Mouse (Mus musculus) liver, embryonic 15.5 days (tissue): Measurements from ENCODE around the gene Zfp992. TPM values are rescaled to one million over a fixed set of nuclear protein-coding genes. Genes with fewer than 3 reads are reported as not detected.
"Not testable (repeated sequence)": the region's sequence is repeated elsewhere in the genome, so short reads cannot be mapped to it uniquely, and the experiment has no call there.

Experiments used
- ATAC-seq: fragments of 200-750 bp; cut with Nextera tagmentation; 2 replicates; pipeline ENCODE4 v1.8.0; 2017; ENCODE audit warnings: moderate number of reproducible peaks, mild to moderate bottlenecking, moderate library complexity; ENCODE audit not compliant: insufficient read depth
- H3K27ac ChIP-seq: fragments of 300-500 bp; sonication (generic); replicated peaks from 2 replicates; pipeline ENCODE4 v1.5.1; 2015; ENCODE audit warnings: mild to moderate bottlenecking, inconsistent platforms
- H3K27me3 ChIP-seq: fragments of 300-500 bp; sonication (generic); 2 replicates; pipeline ENCODE4 v1.6.1; 2015; ENCODE audit warnings: mild to moderate bottlenecking, inconsistent platforms
- H3K36me3 ChIP-seq: fragments of 300-500 bp; sonication (generic); replicated peaks from 2 replicates; pipeline ENCODE4 v1.6.1; 2015; ENCODE audit warnings: moderate library complexity, mild to moderate bottlenecking, inconsistent platforms
- H3K4me1 ChIP-seq: fragments of 300-500 bp; sonication (generic); replicated peaks from 2 replicates; pipeline ENCODE4 v1.6.1; 2015; ENCODE audit warnings: inconsistent platforms
- H3K4me2 ChIP-seq: fragments of 300-500 bp; sonication (generic); 2 replicates; pipeline ENCODE4 v1.6.1; 2015; ENCODE audit warnings: moderate library complexity, mild to moderate bottlenecking, inconsistent platforms
- H3K4me3 ChIP-seq: fragments of 300-500 bp; sonication (generic); replicated peaks from 2 replicates; pipeline ENCODE4 v1.5.1; 2015; ENCODE audit warnings: mild to moderate bottlenecking, inconsistent platforms
- H3K9ac ChIP-seq: fragments of 300-500 bp; sonication (generic); 2 replicates; pipeline ENCODE4 v1.6.1; 2015; ENCODE audit warnings: moderate library complexity, mild to moderate bottlenecking, inconsistent platforms
- H3K9me3 ChIP-seq: fragments of 300-500 bp; sonication (generic); replicated peaks from 2 replicates; pipeline ENCODE4 v1.6.1; 2016; ENCODE audit warnings: inconsistent platforms
- WGBS: fragments of 180-500 bp; shearing (Covaris S2); methylation state at CpG from one replicate; pipeline ENCODE4 v1.1.7; 2015; ENCODE audit warnings: mixed read lengths; ENCODE audit not compliant: insufficient replicate concordance; 5-methylcytosine and 5-hydroxymethylcytosine counted together
- polyA plus RNA-seq: library from polyadenylated mRNA; unstranded; fragments of >200 nt; fragmentation: Nextera tagmentation; extraction: Ambion mirVana; gene quantifications from 2 replicates; pipeline ENCODE4 v1.2.1, GENCODE M21; 2015

Zfp992 gene
- polyA plus RNA-seq, 1 experiment from 2014 or later: 1.8 TPM

- H3K4me1 ChIP-seq, H3K36me3 ChIP-seq, H3K9ac ChIP-seq, H3K4me2 ChIP-seq, H3K27me3 ChIP-seq, H3K27ac ChIP-seq, ATAC-seq, H3K4me3 ChIP-seq: not testable (repeated sequence)
- peaks cover 27% of the 10 kb centered on the region for H3K9me3 ChIP-seq
- WGBS: 86% methylated on average over 2 of the region's 2 CpGs
These were observed 27.4 kb downstream of the Zfp992 start for GRCm38 (mm10) chr4:146476260-146476659.

- H3K27me3 ChIP-seq, H3K4me1 ChIP-seq, H3K36me3 ChIP-seq, H3K27ac ChIP-seq, H3K4me2 ChIP-seq, ATAC-seq, H3K9ac ChIP-seq, H3K4me3 ChIP-seq: not testable (repeated sequence)
- 65% methylated on average over 3 of the region's 3 CpGs for WGBS
- peaks cover 31% of the 10 kb centered on the region for H3K9me3 ChIP-seq
These were observed 28.1 kb downstream of the Zfp992 start for GRCm38 (mm10) chr4:146476959-146477358.

- H3K9ac ChIP-seq, H3K4me3 ChIP-seq, H3K4me1 ChIP-seq, H3K27ac ChIP-seq, H3K4me2 ChIP-seq, H3K36me3 ChIP-seq, H3K27me3 ChIP-seq: not testable (repeated sequence)
- H3K9me3 ChIP-seq: peaks cover 53% of the 10 kb centered on the region
- ATAC-seq: peak; percentile 49
- whole genome bisulfite sequencing: 51% methylated on average over 6 of the region's 6 CpGs
These were observed 31.7 kb downstream of the Zfp992 start for GRCm38 (mm10) chr4:146480376-146481096.

- H3K9me3 ChIP-seq: peaks cover 48% of the 10 kb centered on the region
- 72% methylated on average over 10 of the region's 10 CpGs for WGBS
- H3K4me2 ChIP-seq, H3K27me3 ChIP-seq, H3K9ac ChIP-seq, H3K4me3 ChIP-seq, H3K36me3 ChIP-seq, ATAC-seq, H3K27ac ChIP-seq, H3K4me1 ChIP-seq: not testable (repeated sequence)
These were observed 33.7 kb downstream of the Zfp992 start for GRCm38 (mm10) chr4:146482546-146482945.

- not testable (repeated sequence) for H3K4me1 ChIP-seq, H3K27ac ChIP-seq, H3K9ac ChIP-seq, H3K27me3 ChIP-seq, H3K4me2 ChIP-seq, H3K4me3 ChIP-seq, H3K36me3 ChIP-seq
- H3K9me3 ChIP-seq: peaks cover 45% of the 10 kb centered on the region
- ATAC-seq: peak; percentile 32; the same call in 1 of the 2 replicates
- 55% methylated on average over 13 of the region's 13 CpGs for WGBS
These were observed 34.9 kb downstream of the Zfp992 start for GRCm38 (mm10) chr4:146483571-146484280.

GRCm38 (mm10) chr4:146484676-146485075, 35.9 kb downstream of the Zfp992 start:
- H3K4me2 ChIP-seq: not testable (repeated sequence)

GRCm38 (mm10) chr4:146485183-146485939, 36.5 kb downstream of the Zfp992 start:
- H3K4me2 ChIP-seq, H3K27me3 ChIP-seq, H3K4me3 ChIP-seq, H3K27ac ChIP-seq, ATAC-seq, H3K9ac ChIP-seq, H3K4me1 ChIP-seq, H3K36me3 ChIP-seq: not testable (repeated sequence)
- WGBS: 53% methylated on average over 6 of the region's 6 CpGs
- peaks cover 47% of the 10 kb centered on the region for H3K9me3 ChIP-seq

More at GRCm38 (mm10) chr4:146484676-146485075, 35.9 kb downstream of the Zfp992 start:
- H3K4me1 ChIP-seq, H3K27ac ChIP-seq, H3K9ac ChIP-seq, ATAC-seq, H3K27me3 ChIP-seq, H3K36me3 ChIP-seq, H3K4me3 ChIP-seq: not testable (repeated sequence)
- peaks cover 49% of the 10 kb centered on the region for H3K9me3 ChIP-seq

GRCm38 (mm10) chr4:146486753-146487152, 37.9 kb downstream of the Zfp992 start:
- WGBS: 33% methylated on average over 1 of the region's 1 CpGs
- H3K27ac ChIP-seq, H3K36me3 ChIP-seq, H3K4me1 ChIP-seq, H3K4me2 ChIP-seq, H3K27me3 ChIP-seq, H3K4me3 ChIP-seq, H3K9ac ChIP-seq: not testable (repeated sequence)
- H3K9me3 ChIP-seq: peaks cover 39% of the 10 kb centered on the region
- peak; percentile 25 for ATAC-seq

GRCm38 (mm10) chr4:146489196-146489595, 40.4 kb downstream of the Zfp992 start:
- ATAC-seq, H3K36me3 ChIP-seq: not testable (repeated sequence)
- 59% methylated on average over 4 of the region's 4 CpGs for WGBS

GRCm38 (mm10) chr4:146491993-146492392, 43.2 kb downstream of the Zfp992 start:
- H3K4me3 ChIP-seq, H3K27ac ChIP-seq, ATAC-seq, H3K27me3 ChIP-seq, H3K9ac ChIP-seq, H3K4me1 ChIP-seq, H3K4me2 ChIP-seq, H3K36me3 ChIP-seq: not testable (repeated sequence)
- H3K9me3 ChIP-seq: peaks cover 27% of the 10 kb centered on the region
- WGBS: 46% methylated on average over 1 of the region's 1 CpGs

More at GRCm38 (mm10) chr4:146489196-146489595, 40.4 kb downstream of the Zfp992 start:
- H3K4me2 ChIP-seq, H3K27me3 ChIP-seq, H3K4me1 ChIP-seq, H3K9ac ChIP-seq, H3K27ac ChIP-seq, H3K4me3 ChIP-seq: not testable (repeated sequence)
- H3K9me3 ChIP-seq: peaks cover 38% of the 10 kb centered on the region

GRCm38 (mm10) chr4:146492439-146492838, 43.6 kb downstream of the Zfp992 start:
- H3K9ac ChIP-seq: no peak overlapping the region
- no peak overlapping the region for H3K4me3 ChIP-seq
- H3K36me3 ChIP-seq: no peaks in the 10 kb centered on the region
- peaks cover 28% of the 10 kb centered on the region for H3K9me3 ChIP-seq
- H3K4me1 ChIP-seq: no peaks in the 10 kb centered on the region
- no peaks in the 10 kb centered on the region for H3K27me3 ChIP-seq
- no peak overlapping the region for H3K27ac ChIP-seq
- no peak overlapping the region for H3K4me2 ChIP-seq
- ATAC-seq: no peak
